Mouse (Mus musculus) embryonic facial prominence, embryonic 13.5 days (tissue): Measurements from ENCODE around the gene Nid1. TPM values are rescaled to one million over a fixed set of nuclear protein-coding genes. Genes with fewer than 3 reads are reported as not detected.
"Not testable (repeated sequence)": the region's sequence is repeated elsewhere in the genome, so short reads cannot be mapped to it uniquely, and the experiment has no call there.

Source experiments
- ATAC-seq: fragments of 200-750 bp; cut with Nextera tagmentation; 2 replicates; pipeline ENCODE4 v1.8.0; 2017; ENCODE audit warnings: low read depth; ENCODE audit not compliant: insufficient number of reproducible peaks, insufficient read depth, low FRiP score, low TSS enrichment
- H3K27ac ChIP-seq: fragments of 300-500 bp; sonication (generic); 2 replicates; pipeline ENCODE4 v1.5.1; 2015; ENCODE audit warnings: moderate library complexity, mild to moderate bottlenecking, inconsistent platforms
- H3K27me3 ChIP-seq: fragments of 300-500 bp; sonication (generic); 2 replicates; pipeline ENCODE4 v1.6.1; 2015; ENCODE audit warnings: mild to moderate bottlenecking, inconsistent platforms
- H3K36me3 ChIP-seq: fragments of 300-500 bp; sonication (generic); 2 replicates; pipeline ENCODE4 v1.6.1; 2015; ENCODE audit warnings: mild to moderate bottlenecking, inconsistent platforms
- H3K4me1 ChIP-seq: fragments of 300-500 bp; sonication (generic); 2 replicates; pipeline ENCODE4 v1.6.1; 2015; ENCODE audit warnings: inconsistent platforms
- H3K4me2 ChIP-seq: fragments of 300-500 bp; sonication (generic); 2 replicates; pipeline ENCODE4 v1.6.1; 2015; ENCODE audit warnings: moderate library complexity, mild to moderate bottlenecking, inconsistent platforms
- H3K4me3 ChIP-seq: fragments of 300-500 bp; sonication (generic); 2 replicates; pipeline ENCODE4 v1.5.1; 2015; ENCODE audit warnings: mild to moderate bottlenecking, inconsistent platforms
- H3K9ac ChIP-seq: fragments of 300-500 bp; sonication (generic); 2 replicates; pipeline ENCODE4 v1.6.1; 2015; ENCODE audit warnings: mild to moderate bottlenecking, inconsistent platforms
- H3K9me3 ChIP-seq: fragments of 300-500 bp; sonication (generic); 2 replicates; pipeline ENCODE4 v1.6.1; 2016; ENCODE audit warnings: inconsistent platforms
- WGBS: fragments of 180-500 bp; shearing (Covaris S2); methylation state at CpG from one replicate; pipeline ENCODE4 v1.1.7; 2015; ENCODE audit warnings: mixed read lengths; 5-methylcytosine and 5-hydroxymethylcytosine counted together
- polyA plus RNA-seq: library from polyadenylated mRNA; unstranded; fragments of >200 nt; fragmentation: Nextera tagmentation; extraction: Ambion mirVana; gene quantifications from 2 replicates; pipeline ENCODE4 v1.2.1, GENCODE M21; 2015

The Nid1 gene
- polyA plus RNA-seq = 45.8 and 66.0 TPM in 2 replicates

DNA sequence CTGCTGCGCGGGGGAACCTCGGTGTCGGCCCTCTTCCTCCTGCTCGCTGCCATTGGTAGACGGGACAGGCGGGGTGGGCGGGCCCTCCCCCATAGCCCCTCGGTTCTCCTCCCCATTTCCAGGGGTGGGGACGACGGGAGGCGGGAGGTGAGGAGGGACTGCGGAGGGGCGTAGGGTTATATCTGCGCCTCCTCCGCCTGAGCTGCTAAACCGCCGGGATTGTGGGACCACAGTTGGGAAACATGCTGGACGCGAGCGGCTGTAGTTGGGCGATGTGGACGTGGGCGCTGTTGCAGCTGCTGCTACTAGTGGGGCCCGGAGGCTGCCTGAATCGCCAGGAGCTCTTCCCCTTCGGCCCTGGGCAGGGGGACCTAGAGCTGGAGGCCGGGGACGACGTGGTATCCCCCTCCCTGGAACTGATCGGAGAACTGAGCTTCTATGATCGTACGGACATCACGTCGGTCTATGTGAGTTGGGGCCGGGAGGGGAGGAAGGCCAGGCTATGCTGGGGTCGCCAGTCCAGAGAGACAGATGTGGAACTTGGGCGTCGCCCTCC lies at the start of gene Nid1:
Gene Nid1, plus strand, starts transcription at position 92 of the 556 bp plus-strand sequence.
- peak within 1 kb of the TSS; percentile 53 for H3K4me2 ChIP-seq
- H3K27me3 ChIP-seq, H3K9ac ChIP-seq, H3K9me3 ChIP-seq, H3K4me1 ChIP-seq, H3K36me3 ChIP-seq, H3K27ac ChIP-seq: not testable (repeated sequence)
- H3K4me3 ChIP-seq = peak within 1 kb of the TSS; percentile 37
- under 1% methylated on average over 22 of the region's 39 CpGs for WGBS
- peak; percentile 86 for ATAC-seq

DNA sequence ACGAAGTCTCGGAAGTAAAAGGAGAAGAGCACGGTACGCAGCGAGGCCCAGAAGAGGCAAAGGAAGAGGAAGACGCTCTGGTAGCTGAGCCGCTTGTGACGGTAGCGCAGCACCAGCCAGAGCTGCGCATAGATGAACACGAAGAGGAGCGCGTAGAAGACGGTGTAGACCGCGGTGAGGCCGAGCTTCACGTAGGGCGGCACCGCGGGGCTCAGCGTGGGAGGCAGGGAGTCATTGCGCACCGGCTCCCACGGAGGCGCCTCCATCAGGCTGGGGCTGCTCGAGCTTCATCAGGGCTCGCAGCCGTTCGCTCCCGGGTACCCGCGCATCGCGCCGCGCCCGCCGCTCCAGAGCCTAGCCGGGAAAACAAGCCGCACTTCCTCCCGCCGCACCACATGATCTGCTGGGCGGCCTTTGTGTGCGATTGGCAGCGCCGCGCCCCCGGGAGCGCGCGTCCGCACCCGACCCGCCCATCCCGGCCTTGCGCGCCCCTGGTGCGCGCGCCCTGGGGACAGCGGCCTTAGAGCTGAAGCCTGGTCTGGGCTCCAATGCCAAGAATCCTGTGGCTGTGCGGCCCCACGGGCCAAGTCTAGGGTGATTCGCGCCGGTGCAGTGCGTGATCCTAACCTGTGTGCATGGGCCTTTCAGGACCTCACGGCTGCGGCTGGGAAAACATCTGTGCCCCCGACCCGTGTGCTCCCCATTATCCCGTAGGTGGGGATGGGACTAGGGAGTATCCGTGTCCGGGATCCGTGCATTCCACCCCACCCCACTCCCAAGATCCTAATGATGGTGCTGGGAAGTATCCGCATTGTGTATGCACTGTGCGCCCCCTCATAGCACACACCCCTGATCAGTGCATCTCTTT lies 43.9 kb upstream of the Nid1 start, which contains the start of gene Gpr137b:
Gene Gpr137b, minus strand, starts transcription at position 787 of the 868 bp plus-strand sequence.
- WGBS = under 1% methylated on average over 57 of the region's 78 CpGs
- not testable (repeated sequence) for H3K36me3 ChIP-seq, H3K27ac ChIP-seq, H3K9me3 ChIP-seq, H3K27me3 ChIP-seq, H3K4me1 ChIP-seq
- Histone ChIP-seq H3K9ac (peak within 1 kb of the TSS; percentile 58; the same call in 1 of the 2 replicates), H3K4me3 (peak within 1 kb of the TSS; percentile 42), H3K4me2 (peak within 1 kb of the TSS; percentile 59)
- peak; percentile 87 for ATAC-seq

DNA sequence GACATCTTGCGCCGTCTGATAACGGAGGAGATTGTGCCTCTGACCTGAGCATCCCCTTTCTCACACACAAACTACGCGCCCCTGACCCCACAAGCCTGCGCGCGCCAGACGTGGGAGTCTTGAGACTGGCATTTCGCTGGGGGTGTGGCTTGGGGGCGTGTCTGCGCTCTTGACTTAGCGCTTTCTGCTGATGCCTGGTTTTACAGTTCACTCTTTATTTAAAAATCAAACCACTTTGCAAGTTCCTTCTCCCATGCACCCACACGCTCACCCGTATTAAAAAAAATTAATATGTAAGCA lies 43.3 kb upstream of the Nid1 start:
- H3K9me3 ChIP-seq, ATAC-seq, H3K27ac ChIP-seq, H3K9ac ChIP-seq, H3K36me3 ChIP-seq, H3K4me1 ChIP-seq, H3K27me3 ChIP-seq: not testable (repeated sequence)
- under 1% methylated on average over 15 of the region's 15 CpGs for WGBS
- H3K4me2 ChIP-seq = peak overlapping the region; percentile 59
- peak overlapping the region; percentile 42 for H3K4me3 ChIP-seq

DNA sequence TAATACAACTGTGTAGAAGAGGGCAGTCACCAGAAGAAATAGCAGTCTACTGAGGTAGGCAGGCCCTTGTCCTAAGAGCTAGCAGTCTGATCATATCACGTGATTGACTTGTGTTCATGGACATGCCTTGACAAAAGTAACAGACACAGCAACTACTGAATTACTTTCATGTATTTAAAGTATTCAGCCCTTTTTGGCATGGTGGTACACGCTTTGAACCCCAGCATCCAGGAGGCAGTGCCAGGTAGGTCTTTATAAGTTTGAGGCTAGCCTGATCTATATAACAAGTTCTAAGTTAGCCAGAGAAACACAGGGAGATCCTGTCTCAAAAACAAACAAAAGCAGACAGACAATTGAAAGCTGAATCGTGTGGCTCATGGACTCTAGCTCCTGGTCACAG lies 36.5 kb upstream of the Nid1 start:
- ATAC-seq = not testable (repeated sequence)
- WGBS = 79% methylated on average over 3 of the region's 3 CpGs

DNA sequence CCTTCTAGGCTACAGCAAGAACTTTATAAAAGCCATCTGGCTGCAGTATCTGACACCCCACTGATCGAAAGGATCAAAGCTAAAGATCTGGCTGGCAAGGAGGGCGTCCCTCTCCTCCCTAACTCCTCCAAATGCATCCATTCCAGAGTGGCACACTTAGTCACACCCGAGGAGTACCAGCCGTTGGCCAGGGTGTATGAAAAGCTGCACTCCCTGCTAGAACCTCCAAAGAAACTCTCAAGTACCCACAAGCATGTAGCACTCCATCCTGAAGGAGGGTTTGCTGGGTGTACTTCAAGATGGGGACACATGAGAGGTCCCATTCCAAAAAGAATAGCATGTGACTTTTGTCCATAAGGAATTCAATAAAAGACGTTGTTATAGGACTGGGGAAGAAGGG lies 34.5 kb upstream of the Nid1 start:
- WGBS = 51% methylated on average over 5 of the region's 5 CpGs

More for the DNA sequence above, 36.5 kb upstream of the Nid1 start:
- not testable (repeated sequence) for H3K27me3 ChIP-seq, H3K9me3 ChIP-seq, H3K4me1 ChIP-seq, H3K9ac ChIP-seq, H3K4me3 ChIP-seq, H3K4me2 ChIP-seq, H3K36me3 ChIP-seq, H3K27ac ChIP-seq

DNA sequence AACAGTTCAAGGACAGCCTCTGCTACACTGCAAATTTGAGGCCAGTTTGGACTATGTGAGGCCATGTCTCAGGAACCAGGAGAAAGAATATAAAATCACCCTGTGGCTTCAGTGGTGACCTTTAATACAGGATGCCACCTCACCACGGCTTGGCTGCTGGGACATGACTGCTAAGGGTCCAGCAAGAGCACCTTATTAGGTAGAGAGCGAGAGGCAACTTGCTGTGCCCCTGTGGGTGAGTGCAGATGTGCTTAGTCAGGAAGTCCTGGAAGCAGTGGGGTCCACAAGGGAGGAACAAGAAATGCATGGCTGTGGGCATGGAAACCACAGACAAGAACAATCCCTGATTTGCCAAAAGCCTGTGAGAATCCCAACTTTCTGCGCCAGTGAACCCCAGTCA lies 34.0 kb upstream of the Nid1 start:
- not testable (repeated sequence) for ATAC-seq, H3K9me3 ChIP-seq, H3K4me1 ChIP-seq, H3K27ac ChIP-seq, H3K4me2 ChIP-seq, H3K4me3 ChIP-seq, H3K27me3 ChIP-seq, H3K9ac ChIP-seq, H3K36me3 ChIP-seq
- WGBS = 81% methylated on average over 3 of the region's 3 CpGs

More for the DNA sequence above, 34.5 kb upstream of the Nid1 start:
- not testable (repeated sequence) for H3K27me3 ChIP-seq, H3K9me3 ChIP-seq, H3K27ac ChIP-seq, H3K9ac ChIP-seq, H3K4me1 ChIP-seq, H3K36me3 ChIP-seq, H3K4me2 ChIP-seq, H3K4me3 ChIP-seq, ATAC-seq

DNA sequence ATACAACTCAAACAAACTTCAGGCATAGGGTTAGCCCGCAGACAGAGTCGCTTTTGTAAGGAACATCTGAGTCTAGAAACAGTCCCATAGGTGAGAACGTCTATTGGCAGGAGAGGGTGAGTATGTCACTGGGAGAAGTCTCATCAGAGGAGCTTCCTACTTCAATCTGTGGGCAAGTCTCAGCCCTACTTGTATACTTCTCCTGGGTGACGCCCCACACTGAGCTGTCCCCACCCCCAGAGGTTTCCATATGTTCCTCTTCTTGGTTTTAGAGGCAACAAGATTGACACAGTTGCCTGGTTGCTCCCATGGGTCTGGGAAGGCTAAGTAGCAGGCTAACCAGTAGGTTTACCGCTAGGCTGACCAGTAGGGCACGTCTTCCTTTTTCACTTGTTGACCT lies 33.5 kb upstream of the Nid1 start:
- not testable (repeated sequence) for H3K4me2 ChIP-seq, H3K4me1 ChIP-seq, H3K36me3 ChIP-seq, H3K4me3 ChIP-seq, H3K27ac ChIP-seq, H3K9me3 ChIP-seq, H3K9ac ChIP-seq, H3K27me3 ChIP-seq
- WGBS = 76% methylated on average over 6 of the region's 6 CpGs
- 0 out of 2 replicates have a peak, but pooled peaks have one; percentile 6 for ATAC-seq

DNA sequence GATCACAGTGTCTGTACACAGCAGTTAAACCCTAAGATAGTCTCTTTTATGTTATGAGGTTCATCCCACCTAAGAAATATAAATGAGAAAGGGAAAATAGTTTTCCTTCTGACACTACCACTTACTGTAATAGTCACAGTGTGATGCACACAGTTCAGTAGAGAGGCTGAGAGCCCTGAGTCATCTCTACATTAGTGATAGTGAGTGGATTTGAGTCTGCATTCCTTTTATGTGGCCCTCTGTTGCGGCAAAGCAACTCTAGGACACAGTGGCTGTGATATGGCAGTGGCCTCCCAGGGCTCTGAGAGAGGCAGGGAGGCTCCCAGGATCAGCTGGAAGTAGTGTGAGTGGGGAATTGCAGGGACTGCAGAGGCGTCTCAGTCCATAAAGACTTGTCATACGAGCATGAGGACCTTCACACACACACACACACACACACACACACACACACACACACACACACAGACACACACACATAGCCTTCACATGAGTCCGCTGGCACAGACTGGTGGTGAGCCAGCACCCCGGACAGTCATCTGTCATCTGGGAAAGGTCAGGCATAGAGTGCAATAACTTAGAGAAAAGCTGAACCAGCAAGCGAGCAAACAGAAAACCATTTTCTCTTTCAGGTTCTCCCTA lies 32.7 kb upstream of the Nid1 start:
- H3K9me3 ChIP-seq, H3K36me3 ChIP-seq, H3K4me1 ChIP-seq, H3K4me2 ChIP-seq, ATAC-seq, H3K9ac ChIP-seq, H3K4me3 ChIP-seq, H3K27me3 ChIP-seq, H3K27ac ChIP-seq: not testable (repeated sequence)
- WGBS = 80% methylated on average over 6 of the region's 6 CpGs

DNA sequence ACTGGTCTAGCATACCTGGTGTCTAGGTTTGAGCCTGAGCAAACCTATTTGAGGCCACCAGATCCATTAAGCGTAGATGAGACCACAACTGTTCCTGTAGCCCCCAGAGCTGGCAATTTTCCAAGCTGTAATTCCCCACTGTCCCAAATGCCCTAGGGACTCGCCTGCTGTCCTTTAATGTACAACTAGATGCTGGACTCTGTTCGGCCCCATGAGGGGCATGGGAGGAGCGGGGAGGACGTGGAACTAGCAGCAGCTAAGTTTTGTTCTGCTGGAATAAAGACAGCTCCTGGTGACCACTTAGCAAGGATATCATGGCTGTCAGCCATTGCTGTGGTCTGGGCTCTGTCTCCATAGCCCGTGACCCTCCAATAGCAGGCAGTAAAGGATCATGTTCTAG lies 31.8 kb upstream of the Nid1 start:
- H3K36me3 ChIP-seq, H3K9ac ChIP-seq, H3K27me3 ChIP-seq, H3K4me1 ChIP-seq, H3K27ac ChIP-seq, H3K9me3 ChIP-seq, H3K4me3 ChIP-seq, H3K4me2 ChIP-seq, ATAC-seq: not testable (repeated sequence)
- WGBS = no CpG with 5 or more reads among the region's 6 CpGs

DNA sequence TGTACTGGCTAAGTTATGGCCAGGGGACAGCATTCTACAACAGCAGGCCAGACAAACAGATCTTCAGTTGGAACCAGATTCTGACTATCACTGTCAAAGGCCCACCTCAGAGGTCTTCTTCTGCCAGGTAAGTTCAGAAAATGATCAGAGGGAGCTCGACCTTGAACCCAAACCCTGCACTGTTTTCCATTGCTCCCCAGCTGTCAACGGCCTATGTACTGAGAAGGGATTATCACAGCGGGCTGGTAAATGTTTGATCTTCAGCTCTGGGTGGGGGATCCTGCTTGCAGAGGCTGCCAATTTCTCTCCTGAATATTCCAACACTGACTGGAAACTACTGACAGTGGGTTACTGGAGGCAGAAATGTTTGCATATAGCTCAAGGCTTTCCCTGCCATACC lies 23.1 kb upstream of the Nid1 start:
- Histone ChIP-seq H3K36me3 (no peaks in the 10 kb centered on the region), H3K4me1 (no peaks in the 10 kb centered on the region), H3K4me3 (no peak overlapping the region), H3K9ac (no peak overlapping the region), H3K27ac (no peak overlapping the region), H3K4me2 (no peak overlapping the region), H3K9me3 (0 out of 2 replicates have a peak, but pooled peaks cover 3% of the 10 kb centered on the region), H3K27me3 (no peaks in the 10 kb centered on the region)
- ATAC-seq = no peak
- WGBS = 74% methylated on average over 3 of the region's 3 CpGs

DNA sequence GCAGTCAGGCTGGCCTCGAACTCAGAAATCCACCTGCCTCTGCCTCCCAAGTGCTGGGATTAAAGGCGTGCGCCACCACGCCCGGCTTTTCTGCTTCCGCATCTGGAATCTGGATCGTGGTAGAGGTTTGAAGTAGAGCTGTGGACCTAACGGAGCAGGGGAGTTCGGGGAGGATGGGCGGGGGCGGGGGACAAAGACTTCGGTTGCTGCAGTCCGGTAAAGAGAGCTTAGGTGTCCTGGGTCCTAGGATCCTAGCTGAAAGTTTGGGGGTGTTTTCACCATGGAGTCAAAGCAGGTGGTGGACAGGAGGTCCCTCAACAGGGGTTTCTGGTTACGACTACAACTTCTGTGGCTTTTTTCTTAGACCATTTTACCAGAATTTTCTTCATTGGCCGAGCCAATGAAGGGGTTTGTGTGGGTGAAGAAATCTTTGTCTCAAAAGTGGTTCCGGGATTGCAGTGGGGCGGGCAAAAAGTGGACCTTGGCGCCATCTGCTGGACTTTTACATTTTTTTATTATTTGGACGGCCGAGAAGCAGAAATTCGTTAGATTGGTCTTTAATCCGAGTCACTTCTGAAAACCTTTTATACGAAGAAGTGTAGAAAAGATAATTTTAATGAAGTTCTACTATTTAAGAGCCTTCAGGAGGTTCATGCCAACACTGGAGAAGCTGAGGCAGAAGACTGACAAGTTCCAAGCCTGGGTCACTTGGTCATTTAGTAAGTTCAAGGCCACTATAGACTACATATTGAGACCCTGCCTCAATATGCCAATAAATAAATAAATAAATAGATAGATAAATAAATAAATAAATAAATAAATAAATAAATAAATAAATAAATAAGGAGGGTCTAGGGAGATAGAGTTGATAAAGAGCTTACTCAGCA lies 22.0 kb upstream of the Nid1 start:
- H3K4me2 ChIP-seq = peak overlapping the region; percentile 39
- H3K9ac ChIP-seq, H3K27me3 ChIP-seq, H3K36me3 ChIP-seq, H3K27ac ChIP-seq, H3K9me3 ChIP-seq, H3K4me1 ChIP-seq, H3K4me3 ChIP-seq: not testable (repeated sequence)
- WGBS = 35% methylated on average over 23 of the region's 23 CpGs
- ATAC-seq = peak; percentile 52; the same call in 1 of the 2 replicates
